Mouse (Mus musculus): ENCODE results near the gene Acaca. TPM values are rescaled to one million over a fixed set of nuclear protein-coding genes. Genes with fewer than 3 reads are reported as not detected.
A peak's percentile ranks its signal among the peaks of the same experiment; 100 is the strongest.

Acaca gene
- polyA plus RNA-seq, 1 experiment from 2014 or later: 4.8 TPM

DNA sequence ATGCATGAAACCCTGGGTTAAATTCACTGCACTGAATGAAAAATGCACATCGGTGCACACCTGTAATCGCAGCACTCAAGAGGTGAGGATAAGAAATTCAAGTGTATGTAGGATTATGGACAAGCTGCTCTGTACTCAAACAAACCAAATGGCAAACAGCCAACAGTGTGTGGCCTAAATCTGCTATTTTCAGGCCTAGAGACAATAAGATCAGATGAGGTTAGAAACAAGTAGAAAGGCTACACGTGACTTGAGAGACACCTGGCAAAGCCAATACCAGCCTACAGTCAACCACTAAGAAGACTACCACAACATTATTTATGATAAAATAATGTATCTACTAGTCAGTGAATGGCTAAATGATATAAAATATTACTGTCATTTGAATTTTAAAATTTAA, 310.9 kb downstream of the Acaca start:
- H3K9ac ChIP-seq: no peak overlapping the region
- H3K4me1 ChIP-seq (replicated peaks): peaks cover 31% of the 10 kb centered on the region
- H3K9me3 ChIP-seq (replicated peaks): no peaks in the 10 kb centered on the region
- H3K4me3 ChIP-seq (replicated peaks): no peak overlapping the region
- no peak overlapping the region for H3K27ac ChIP-seq
- DNase-seq (no peak), ATAC-seq (ENCODE audit: low read depth) (no peak)
- WGBS (ENCODE audit: insufficient replicate concordance): 84% methylated on average over 3 of the region's 3 CpGs
- H3K36me3 ChIP-seq: peaks cover 47% of the 10 kb centered on the region
- H3K27me3 ChIP-seq: no peaks in the 10 kb centered on the region
- no peak overlapping the region for H3K4me2 ChIP-seq

DNA sequence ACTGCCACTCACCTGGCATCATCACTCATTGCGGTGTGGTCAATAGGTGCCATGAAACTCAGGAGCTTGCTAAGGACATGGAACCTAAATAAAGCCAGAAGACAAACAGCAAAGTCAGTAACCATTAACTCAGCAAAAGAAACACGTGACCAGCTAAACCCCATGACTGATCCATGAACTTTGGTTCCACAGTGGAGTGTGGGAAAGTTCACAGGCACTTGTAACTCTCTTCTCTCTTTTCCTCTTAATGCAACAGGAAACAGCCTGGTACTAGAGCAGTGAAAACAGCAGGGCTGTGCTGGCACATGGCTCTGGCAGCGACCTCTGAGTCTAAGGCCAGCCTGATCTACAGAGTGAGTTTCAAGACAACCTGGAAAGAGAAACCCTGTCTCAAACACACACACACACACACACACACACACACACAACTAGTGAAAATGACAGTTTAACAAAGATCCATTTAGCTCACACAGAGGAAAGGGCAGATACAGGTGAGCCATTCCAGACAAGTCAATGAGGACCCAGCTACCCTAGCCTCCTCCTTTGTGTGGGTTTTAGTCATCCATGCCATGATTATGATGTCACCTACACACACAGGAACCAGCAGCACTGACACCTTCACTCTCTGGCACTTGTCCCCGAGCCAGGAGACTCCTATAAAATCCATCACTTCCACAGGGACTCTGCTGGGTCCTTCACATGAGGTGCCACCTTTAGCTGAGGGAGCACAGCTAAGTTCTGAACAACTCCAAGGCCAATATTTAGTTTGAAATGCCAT, 313.3 kb downstream of the Acaca start:
- Histone ChIP-seq H3K36me3 (peaks cover 38% of the 10 kb centered on the region), H3K4me2 (no peak overlapping the region), H3K9me3 (replicated peaks) (no peaks in the 10 kb centered on the region), H3K4me3 (replicated peaks) (no peak overlapping the region), H3K9ac (no peak overlapping the region), H3K4me1 (replicated peaks) (peaks cover 17% of the 10 kb centered on the region), H3K27ac (peak overlapping the region; percentile 65), H3K27me3 (no peaks in the 10 kb centered on the region)
- DNase-seq: no peak
- 69% methylated on average over 4 of the region's 4 CpGs for WGBS (ENCODE audit: insufficient replicate concordance)
- ATAC-seq (ENCODE audit: low read depth): peak; percentile 74

Other genes with a start within 250 kb of the Acaca start
- 21.5 and 26.4 TPM in 2 replicates for gene Ddx52, start 187.6 kb upstream of the Acaca start, polyA plus RNA-seq (2015; fragmentation: Nextera tagmentation; extraction: Ambion mirVana)
- 5.8 and 6.4 TPM in 2 replicates for gene Synrg, start 165.2 kb upstream of the Acaca start, polyA plus RNA-seq (2015; fragmentation: Nextera tagmentation; extraction: Ambion mirVana)
- gene Dusp14, start 60.4 kb upstream of the Acaca start, polyA plus RNA-seq (2015; fragmentation: Nextera tagmentation; extraction: Ambion mirVana): 0.68 and 1.3 TPM in 2 replicates
- 12.8 and 14.5 TPM in 2 replicates for gene Tada2a, start 72 bp upstream of the Acaca start, polyA plus RNA-seq (2015; fragmentation: Nextera tagmentation; extraction: Ambion mirVana)
- gene Gm11437, start 37.8 kb downstream of the Acaca start, polyA plus RNA-seq (2015; fragmentation: Nextera tagmentation; extraction: Ambion mirVana): not detected in 2 replicates

Measured in liver, embryonic 13.5 days (tissue).